Mouse (Mus musculus): Measurements from ENCODE around the gene Stxbp4. TPM values are rescaled to one million over a fixed set of nuclear protein-coding genes. Genes with fewer than 3 reads are reported as not detected.

Stxbp4 gene
- polyA plus RNA-seq, 1 experiment from 2014 or later = 12.3 TPM

- 51% methylated on average over 3 of the region's 3 CpGs for WGBS
- H3K36me3 ChIP-seq = no peaks in the 10 kb centered on the region
- H3K9me3 ChIP-seq (replicated peaks) = no peaks in the 10 kb centered on the region
Measured at GRCm38 (mm10) chr11:90452134-90452533, 185.8 kb downstream of the Stxbp4 start.

DNA sequence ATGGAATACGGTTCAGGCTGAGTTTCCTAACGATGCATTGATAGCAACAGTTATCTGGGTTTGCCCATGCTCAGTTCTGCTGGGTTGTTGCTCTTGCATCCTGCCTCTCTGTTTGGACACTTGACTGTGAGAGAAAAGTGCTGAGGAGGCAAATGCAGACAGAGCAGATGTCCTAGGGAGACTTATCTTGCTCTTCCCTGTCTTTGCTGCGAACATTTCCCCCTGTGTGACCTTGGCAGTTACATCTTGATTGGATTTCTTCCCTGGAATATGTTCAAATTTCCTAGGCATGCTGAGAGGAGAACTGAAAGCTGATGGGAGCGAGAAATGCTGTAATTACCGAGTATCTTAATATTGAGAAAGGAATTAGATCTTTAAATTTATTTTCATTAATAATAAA, 186.4 kb downstream of the Stxbp4 start:
- no peak overlapping the region for H3K4me3 ChIP-seq
- no peak for ATAC-seq (replicated peaks; ENCODE audit: insufficient number of reproducible peaks, insufficient read depth, low FRiP score, low read depth)
- no peaks in the 10 kb centered on the region for H3K4me1 ChIP-seq (replicated peaks)
- H3K9ac ChIP-seq = no peak overlapping the region
- H3K9me3 ChIP-seq (replicated peaks) = no peaks in the 10 kb centered on the region
- 54% methylated on average over 5 of the region's 5 CpGs for WGBS
- H3K36me3 ChIP-seq = no peaks in the 10 kb centered on the region
- no peak overlapping the region for H3K27ac ChIP-seq
- H3K4me2 ChIP-seq = no peak overlapping the region
- H3K27me3 ChIP-seq = no peaks in the 10 kb centered on the region

More at GRCm38 (mm10) chr11:90452134-90452533, 185.8 kb downstream of the Stxbp4 start:
- Histone ChIP-seq H3K27me3 (no peaks in the 10 kb centered on the region), H3K9ac (no peak overlapping the region), H3K4me2 (no peak overlapping the region), H3K4me1 (replicated peaks) (no peaks in the 10 kb centered on the region), H3K4me3 (no peak overlapping the region), H3K27ac (no peak overlapping the region)
- no peak for ATAC-seq (replicated peaks; ENCODE audit: insufficient number of reproducible peaks, insufficient read depth, low FRiP score, low read depth)

DNA sequence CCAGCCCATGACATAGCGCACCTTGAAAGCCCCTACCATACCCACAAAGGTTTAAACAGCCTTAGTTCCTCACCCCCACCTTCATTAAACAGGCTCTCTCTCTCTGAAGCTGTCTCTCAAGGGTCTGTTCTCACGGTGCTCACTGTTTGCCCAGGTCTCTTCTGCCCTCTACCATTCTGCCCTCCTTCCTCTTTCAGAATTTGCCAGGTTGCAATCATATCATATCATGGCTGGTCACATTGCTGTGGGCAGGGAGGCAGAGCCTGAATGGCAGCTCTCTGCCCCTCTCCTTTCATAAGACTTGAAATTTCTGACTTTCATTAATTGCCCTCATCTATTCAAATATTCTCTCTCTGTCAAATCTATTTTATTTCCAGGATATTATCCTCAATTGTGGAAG, 195.4 kb downstream of the Stxbp4 start:
- Histone ChIP-seq H3K4me1 (replicated peaks) (no peaks in the 10 kb centered on the region), H3K27ac (no peak overlapping the region), H3K9me3 (replicated peaks) (no peaks in the 10 kb centered on the region), H3K27me3 (no peaks in the 10 kb centered on the region), H3K4me3 (no peak overlapping the region), H3K9ac (no peak overlapping the region), H3K4me2 (no peak overlapping the region), H3K36me3 (no peaks in the 10 kb centered on the region)
- no peak for ATAC-seq (replicated peaks; ENCODE audit: insufficient number of reproducible peaks, insufficient read depth, low FRiP score, low read depth)
- 90% methylated on average over 2 of the region's 2 CpGs for WGBS

- Histone ChIP-seq H3K9ac (no peak overlapping the region), H3K4me1 (replicated peaks) (no peaks in the 10 kb centered on the region), H3K9me3 (replicated peaks) (no peaks in the 10 kb centered on the region), H3K27ac (no peak overlapping the region), H3K36me3 (no peaks in the 10 kb centered on the region), H3K4me2 (no peak overlapping the region), H3K4me3 (no peak overlapping the region), H3K27me3 (no peaks in the 10 kb centered on the region)
- WGBS = 91% methylated on average over 3 of the region's 3 CpGs
- ATAC-seq (replicated peaks; ENCODE audit: insufficient number of reproducible peaks, insufficient read depth, low FRiP score, low read depth) = no peak
Measured at GRCm38 (mm10) chr11:90440851-90441250, 197.0 kb downstream of the Stxbp4 start.

- Histone ChIP-seq H3K4me2 (no peak overlapping the region), H3K27me3 (no peaks in the 10 kb centered on the region), H3K4me3 (no peak overlapping the region), H3K9ac (no peak overlapping the region), H3K27ac (no peak overlapping the region), H3K9me3 (replicated peaks) (no peaks in the 10 kb centered on the region), H3K36me3 (no peaks in the 10 kb centered on the region), H3K4me1 (replicated peaks) (no peaks in the 10 kb centered on the region)
- no peak for ATAC-seq (replicated peaks; ENCODE audit: insufficient number of reproducible peaks, insufficient read depth, low FRiP score, low read depth)
- 57% methylated on average over 5 of the region's 5 CpGs for WGBS
Measured at GRCm38 (mm10) chr11:90438768-90439167, 199.1 kb downstream of the Stxbp4 start.

Other genes with a start within 250 kb of the Stxbp4 start
- gene Hlf, start 247.2 kb downstream of the Stxbp4 start, polyA plus RNA-seq (2015; fragmentation: Nextera tagmentation; extraction: Ambion mirVana) = 4.7 and 4.9 TPM in 2 replicates
- 36.4 and 37.3 TPM in 2 replicates for gene Cox11, start 89 bp upstream of the Stxbp4 start, polyA plus RNA-seq (2015; fragmentation: Nextera tagmentation; extraction: Ambion mirVana)
- 26.8 and 28.9 TPM in 2 replicates for gene Tom1l1, start 50.3 kb upstream of the Stxbp4 start, polyA plus RNA-seq (2015; fragmentation: Nextera tagmentation; extraction: Ambion mirVana)